Mouse (Mus musculus): ENCODE data around the gene Nmb.

GRCm38 (mm10) chr7:80917916-80918465, 13.1 kb upstream of the Nmb start:
- TF ChIP-seq CTCF (IDR thresholded peaks at IDR 0.05; ENCODE audit: low read depth) (no peak), EP300 (IDR thresholded peaks at IDR 0.05; ENCODE audit: low read depth) (no peak)
